ENCODE assay signal across 9 mouse cellular contexts in genomic region chr13:69002173-69002572, GRCm38 (mm10). TPM values are rescaled to one million over a fixed set of nuclear protein-coding genes. Genes with fewer than 3 reads are reported as not detected.
DNase-seq lines count a peak whose midpoint lies in the region; ATAC-seq and TF ChIP-seq lines count a peak whose summit lies in the region.
"Had no signal": no experiment of that assay in that cellular context is flagged by ENCODE, and none has a peak within 500 bp of the region (broad histone marks: within the 10 kb centered on the region; RNA-seq: fewer than 3 reads in every experiment).

No protein-coding gene starts in this region.

- no peaks in the 10 kb centered on the region for H3K36me3 ChIP-seq in kidney, adult 2 months (ENCODE audit: control insufficient read depth, insufficient read depth, low read length)
- H3K36me3 ChIP-seq in kidney, embryonic 15.5 days, result no peaks in the 10 kb centered on the region
- H3K36me3 ChIP-seq in liver, embryonic 15.5 days (replicated peaks), result no peaks in the 10 kb centered on the region
- no peaks in the 10 kb centered on the region for H3K36me3 ChIP-seq in stomach, embryonic 15.5 days
- H3K36me3 ChIP-seq: limb, embryonic 13.5 days had no signal

- no peak overlapping the region for H3K9ac ChIP-seq in kidney, embryonic 15.5 days
- no peak overlapping the region for H3K9ac ChIP-seq in liver, embryonic 15.5 days
- H3K9ac ChIP-seq in stomach, embryonic 15.5 days, result no peak overlapping the region
- H3K9ac ChIP-seq: limb, embryonic 13.5 days had no signal

- no peak overlapping the region for H3K4me3 ChIP-seq in kidney, adult 2 months (ENCODE audit: insufficient read depth, low read depth, low read length)
- no peak overlapping the region for H3K4me3 ChIP-seq in kidney, embryonic 15.5 days (replicated peaks)
- H3K4me3 ChIP-seq in liver, embryonic 15.5 days (replicated peaks), result no peak overlapping the region
- H3K4me3 ChIP-seq in stomach, embryonic 15.5 days (replicated peaks), result no peak overlapping the region
- H3K4me3 ChIP-seq: limb, embryonic 13.5 days had no signal

- no peak for TF ChIP-seq POLR2A in kidney, adult 2 months (IDR thresholded peaks at IDR 0.05; ENCODE audit: low read depth, low read length)

- ATAC-seq in kidney, embryonic 15.5 days (replicated peaks; ENCODE audit: low FRiP score), result no peak
- ATAC-seq in liver, embryonic 15.5 days (ENCODE audit: insufficient read depth), result peak; percentile 47; the same call in 1 of the 2 replicates
- no peak for ATAC-seq in stomach, embryonic 15.5 days (ENCODE audit: insufficient read depth, low FRiP score, low read depth)

- H3K4me1 ChIP-seq in kidney, adult 2 months (ENCODE audit: control insufficient read depth, insufficient read depth, low read length), result no peaks in the 10 kb centered on the region
- H3K4me1 ChIP-seq in kidney, embryonic 15.5 days, result peaks cover 25% of the 10 kb centered on the region
- no peaks in the 10 kb centered on the region for H3K4me1 ChIP-seq in liver, embryonic 15.5 days (replicated peaks)
- peaks cover 14% of the 10 kb centered on the region; the same call in 1 of the 2 replicates for H3K4me1 ChIP-seq in stomach, embryonic 15.5 days

- H3K4me2 ChIP-seq in kidney, embryonic 15.5 days, result no peak overlapping the region
- H3K4me2 ChIP-seq in liver, embryonic 15.5 days, result peak overlapping the region; percentile 44
- H3K4me2 ChIP-seq in stomach, embryonic 15.5 days, result 0 out of 2 replicates have a peak overlapping the region, but pooled peaks have one; percentile 15
- H3K4me2 ChIP-seq: limb, embryonic 13.5 days had no signal

- no peak overlapping the region for H3K27ac ChIP-seq in kidney, adult 2 months (ENCODE audit: insufficient read depth, low read depth, low read length)
- H3K27ac ChIP-seq in kidney, embryonic 15.5 days, result no peak overlapping the region
- no peak overlapping the region for H3K27ac ChIP-seq in liver, embryonic 15.5 days (replicated peaks)
- no peak overlapping the region for H3K27ac ChIP-seq in stomach, embryonic 15.5 days
- H3K27ac ChIP-seq: limb, embryonic 13.5 days had no signal

- H3K27me3 ChIP-seq in kidney, adult 2 months (replicated peaks; ENCODE audit: control insufficient read depth, insufficient read depth, low read length), result peaks cover 3% of the 10 kb centered on the region
- peaks cover 23% of the 10 kb centered on the region for H3K27me3 ChIP-seq in kidney, embryonic 15.5 days
- peaks cover 36% of the 10 kb centered on the region for H3K27me3 ChIP-seq in liver, embryonic 15.5 days
- H3K27me3 ChIP-seq in stomach, embryonic 15.5 days (replicated peaks), result no peaks in the 10 kb centered on the region; the same call in 1 of the 2 replicates

- no peaks in the 10 kb centered on the region for H3K9me3 ChIP-seq in kidney, embryonic 15.5 days (replicated peaks)
- H3K9me3 ChIP-seq in liver, embryonic 15.5 days (replicated peaks), result no peaks in the 10 kb centered on the region
- no peaks in the 10 kb centered on the region for H3K9me3 ChIP-seq in stomach, embryonic 15.5 days
- H3K9me3 ChIP-seq: limb, embryonic 13.5 days had no signal

- DNase-seq in kidney, adult 2 months, result peak; percentile 40
- DNase-seq in ZHBTc4 (ENCODE audit: low read depth, low spot score), result peak; percentile 78
- DNase-seq in embryo, embryonic 9.5 days (ENCODE audit: extremely low spot score), result peak; percentile 53
- DNase-seq in kidney, adult 8-10 months, result peak; percentile 14 to 45
- no peak for DNase-seq in spleen, postnatal 36 days (ENCODE audit: low spot score in 2 of 2)

- peak; percentile 74 for TF ChIP-seq CTCF in kidney, adult 2 months (conservative IDR thresholded peaks at IDR 0.05; ENCODE audit: insufficient read depth, insufficient read length, low read depth, low read length)

- WGBS in kidney, adult 2 months, result 27% methylated on average over 4 of the region's 4 CpGs
- WGBS in kidney, embryonic 15.5 days, result 23% methylated on average over 4 of the region's 4 CpGs
- WGBS in liver, embryonic 15.5 days (ENCODE audit: insufficient replicate concordance), result 16% methylated on average over 4 of the region's 4 CpGs
- WGBS in stomach, embryonic 15.5 days, result 25% methylated on average over 4 of the region's 4 CpGs

RNA-seq across cellular contexts. Expression of gene Adcy2, which starts 2.8 kb away (rescaled TPM):
- polyA plus RNA-seq in kidney, adult 2 months (2012; rRNA removed), result 0.38 and 0.83 TPM in 2 replicates
- 5.5 and 6.5 TPM in 2 replicates for polyA plus RNA-seq in kidney, embryonic 15.5 days (2015; fragmentation: Nextera tagmentation; extraction: Ambion mirVana)
- polyA plus RNA-seq in liver, embryonic 15.5 days (2015; fragmentation: Nextera tagmentation; extraction: Ambion mirVana), result 0.46 and 0.48 TPM in 2 replicates
- polyA plus RNA-seq in stomach, embryonic 15.5 days (2015; fragmentation: Nextera tagmentation; extraction: Ambion mirVana), result 3.9 and 4.6 TPM in 2 replicates

Comparison
In these comparisons a context has a peak if more than half of its experiments do, and no peak if none do; other contexts are left out.
1. DNase-seq: peak in kidney, adult 2 months (single experiment), ZHBTc4 (single experiment), embryo, embryonic 9.5 days (single experiment) and kidney, adult 8-10 months (2 of 2); none in spleen, postnatal 36 days (0 of 2).